ENCODE assay signal across 21 mouse cellular contexts in the genomic region with DNA sequence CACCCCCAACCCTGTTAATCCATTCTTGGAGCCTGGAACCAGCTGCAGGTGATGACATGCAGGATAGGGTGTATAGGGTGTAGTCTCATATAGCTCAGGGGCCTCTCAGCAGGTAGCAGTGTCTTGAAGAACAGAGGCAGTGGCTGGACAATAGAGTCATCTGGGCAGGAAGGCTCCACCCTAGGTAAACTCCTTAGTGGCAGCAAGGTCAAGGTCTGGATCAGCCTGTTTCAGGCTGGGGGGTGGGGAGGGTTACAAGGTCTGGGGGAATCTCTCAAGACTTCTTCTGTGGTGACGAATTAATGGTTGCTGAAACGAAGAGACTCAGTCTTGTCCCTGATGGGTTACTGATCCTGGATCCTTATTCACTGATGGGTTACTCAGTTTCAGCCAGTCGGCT.
A peak's percentile ranks its signal among the peaks of the same experiment; 100 is the strongest.
DNase-seq lines count a peak whose midpoint lies in the region; TF ChIP-seq lines count a peak whose summit lies in the region.
"Had no signal": no experiment of that assay in that cellular context is flagged by ENCODE, and none has a peak within 500 bp of the region (broad histone marks: within the 10 kb centered on the region; RNA-seq: fewer than 3 reads in every experiment).

No protein-coding gene starts in this region.

- peak; percentile 99 for TF ChIP-seq EP300 in ES-Bruce4 (IDR thresholded peaks at IDR 0.05; ENCODE audit: insufficient read depth, low read depth, low read length)

- TF ChIP-seq POLR2A in ES-Bruce4 (IDR thresholded peaks at IDR 0.05; ENCODE audit: insufficient read depth, low read length), result no peak

- peak; percentile 75 for DNase-seq in ES-E14 (ENCODE audit: low read depth, low spot score)
- DNase-seq in WW6 (ENCODE audit: low read depth, low spot score), result peak; percentile 67
- no peak for DNase-seq in lung, postnatal 10 days
- DNase-seq in left cerebral cortex, adult 8-10 months (ENCODE audit: low spot score in 2 of 2), result no peak
- no peak for DNase-seq in adrenal gland, postnatal 10 days
- DNase-seq: adrenal gland, adult 2 months; adrenal gland, postnatal 14 days; adrenal gland, postnatal 36 days; B cell, adult 2 months; cerebellum, adult 11-12 months; cerebellum, adult 2 months; cerebellum, adult 9-10 months; cerebellum, postnatal 10 days; cerebellum, postnatal 25 days; embryo, embryonic 11 days had no signal

- H3K27ac ChIP-seq in ES-Bruce4 (ENCODE audit: insufficient read depth, low read length) (peak overlapping the region; percentile 79), ES-E14 (ENCODE audit: insufficient read depth, low read depth, low read length, poor library complexity, severe bottlenecking) (peak overlapping the region; percentile 27; the same call in 1 of the 2 replicates)
- H3K27ac ChIP-seq: embryonic facial prominence, embryonic 13.5 days; embryonic facial prominence, embryonic 15.5 days; forebrain, embryonic 10.5 days; forebrain, embryonic 12.5 days had no signal

- H3K4me1 ChIP-seq in ES-Bruce4 (ENCODE audit: control insufficient read depth, insufficient read depth, low read length) (peaks cover 6% of the 10 kb centered on the region), ES-E14 (ENCODE audit: control insufficient read depth in 2 of 2, insufficient read depth in 2 of 2, low read length in 2 of 2, poor library complexity in 1 of 2) (peaks cover 20 to 24% of the 10 kb centered on the region in 2 experiments)
- H3K4me1 ChIP-seq: embryonic facial prominence, embryonic 13.5 days; embryonic facial prominence, embryonic 15.5 days; forebrain, embryonic 10.5 days; forebrain, embryonic 12.5 days had no signal

- in situ Hi-C loops in ES-E14 (cut with MboI; ENCODE audit: low sequenced_read_pairs in 2 of 2, unreplicated experiment in 2 of 2), result no loop called here

- H3K9ac ChIP-seq in ES-Bruce4 (ENCODE audit: low read depth, poor library complexity, severe bottlenecking), result no peak overlapping the region
- H3K9ac ChIP-seq in ES-E14 (ENCODE audit: insufficient read depth, low read depth, low read length, poor library complexity, severe bottlenecking), result no peak overlapping the region
- H3K9ac ChIP-seq: embryonic facial prominence, embryonic 13.5 days; embryonic facial prominence, embryonic 15.5 days; forebrain, embryonic 12.5 days had no signal

- no peak for TF ChIP-seq CTCF in ES-Bruce4 (IDR thresholded peaks at IDR 0.05; ENCODE audit: low read depth, low read length)

- H3K9me3 ChIP-seq in ES-Bruce4 (replicated peaks; ENCODE audit: control insufficient read depth, insufficient read depth, low read length, poor library complexity, severe bottlenecking), result peaks cover 10% of the 10 kb centered on the region
- H3K9me3 ChIP-seq in ES-E14 (ENCODE audit: control insufficient read depth, insufficient read depth, low read depth, low read length), result no peaks in the 10 kb centered on the region
- H3K9me3 ChIP-seq: embryonic facial prominence, embryonic 13.5 days; embryonic facial prominence, embryonic 15.5 days; forebrain, embryonic 10.5 days; forebrain, embryonic 12.5 days had no signal

- no peaks in the 10 kb centered on the region for H3K27me3 ChIP-seq in ES-Bruce4 (ENCODE audit: control insufficient read depth, insufficient read depth, low read length, poor library complexity, severe bottlenecking)
- H3K27me3 ChIP-seq: embryonic facial prominence, embryonic 13.5 days; embryonic facial prominence, embryonic 15.5 days; forebrain, embryonic 12.5 days had no signal

- no peaks in the 10 kb centered on the region for H3K36me3 ChIP-seq in ES-Bruce4 (ENCODE audit: control insufficient read depth, insufficient read depth, low read length, poor library complexity, severe bottlenecking)
- no peaks in the 10 kb centered on the region for H3K36me3 ChIP-seq in ES-E14 (ENCODE audit: control insufficient read depth, insufficient read depth, low read length, poor library complexity, severe bottlenecking)
- H3K36me3 ChIP-seq: embryonic facial prominence, embryonic 13.5 days; embryonic facial prominence, embryonic 15.5 days; forebrain, embryonic 10.5 days; forebrain, embryonic 12.5 days had no signal

- no peak overlapping the region for H3K4me3 ChIP-seq in ES-Bruce4 (ENCODE audit: low read depth, low read length)
- peak overlapping the region in 1 of 2 experiments; percentile 26; a peak in 1 of 4 replicates for H3K4me3 ChIP-seq in ES-E14 (ENCODE audit: insufficient read depth in 1 of 2, low read depth in 1 of 2, low read length in 2 of 2, poor library complexity in 1 of 2, severe bottlenecking in 1 of 2)
- H3K4me3 ChIP-seq: embryonic facial prominence, embryonic 13.5 days; embryonic facial prominence, embryonic 15.5 days; erythroblast, embryonic 14.5 days; forebrain, embryonic 10.5 days; forebrain, embryonic 12.5 days had no signal

TF ChIP-seq in ES-E14, 5 proteins besides CTCF, POLR2A, EP300 and RAD21:
- TF ChIP-seq HCFC1 (IDR thresholded peaks at IDR 0.05; ENCODE audit: borderline replicate concordance, insufficient read depth, low read length) (no peak), CHD2 (IDR thresholded peaks at IDR 0.05; ENCODE audit: low read depth, low read length) (peak; percentile 69; the same call in 1 of the 2 replicates), MAFK (IDR thresholded peaks at IDR 0.05; ENCODE audit: insufficient read depth, low read depth, low read length) (no peak), ZNF384 (IDR thresholded peaks at IDR 0.05; ENCODE audit: low read depth, low read length) (no peak)
TF ChIP-seq in ES-E14: peak in this region for 1.

Comparison
In these comparisons a context has a peak if more than half of its experiments do, and no peak if none do; other contexts are left out.
1. DNase-seq: peak in ES-E14 (single experiment) and WW6 (single experiment); none in lung, postnatal 10 days (single experiment), left cerebral cortex, adult 8-10 months (0 of 2) and adrenal gland, postnatal 10 days (single experiment).